Mouse (Mus musculus) liver, embryonic 15.5 days (tissue): ENCODE measurements around the gene Barhl1. TPM values are rescaled to one million over a fixed set of nuclear protein-coding genes. Genes with fewer than 3 reads are reported as not detected.

ENCODE experiments used
- ATAC-seq: fragments of 200-750 bp; cut with Nextera tagmentation; 2 replicates; pipeline ENCODE4 v1.8.0; 2017; ENCODE audit warnings: moderate number of reproducible peaks, mild to moderate bottlenecking, moderate library complexity; ENCODE audit not compliant: insufficient read depth
- H3K27ac ChIP-seq: fragments of 300-500 bp; sonication (generic); replicated peaks from 2 replicates; pipeline ENCODE4 v1.5.1; 2015; ENCODE audit warnings: mild to moderate bottlenecking, inconsistent platforms
- H3K27me3 ChIP-seq: fragments of 300-500 bp; sonication (generic); 2 replicates; pipeline ENCODE4 v1.6.1; 2015; ENCODE audit warnings: mild to moderate bottlenecking, inconsistent platforms
- H3K36me3 ChIP-seq: fragments of 300-500 bp; sonication (generic); replicated peaks from 2 replicates; pipeline ENCODE4 v1.6.1; 2015; ENCODE audit warnings: moderate library complexity, mild to moderate bottlenecking, inconsistent platforms
- H3K4me1 ChIP-seq: fragments of 300-500 bp; sonication (generic); replicated peaks from 2 replicates; pipeline ENCODE4 v1.6.1; 2015; ENCODE audit warnings: inconsistent platforms
- H3K4me2 ChIP-seq: fragments of 300-500 bp; sonication (generic); 2 replicates; pipeline ENCODE4 v1.6.1; 2015; ENCODE audit warnings: moderate library complexity, mild to moderate bottlenecking, inconsistent platforms
- H3K4me3 ChIP-seq: fragments of 300-500 bp; sonication (generic); replicated peaks from 2 replicates; pipeline ENCODE4 v1.5.1; 2015; ENCODE audit warnings: mild to moderate bottlenecking, inconsistent platforms
- H3K9ac ChIP-seq: fragments of 300-500 bp; sonication (generic); 2 replicates; pipeline ENCODE4 v1.6.1; 2015; ENCODE audit warnings: moderate library complexity, mild to moderate bottlenecking, inconsistent platforms
- H3K9me3 ChIP-seq: fragments of 300-500 bp; sonication (generic); replicated peaks from 2 replicates; pipeline ENCODE4 v1.6.1; 2016; ENCODE audit warnings: inconsistent platforms
- WGBS: fragments of 180-500 bp; shearing (Covaris S2); methylation state at CpG from one replicate; pipeline ENCODE4 v1.1.7; 2015; ENCODE audit warnings: mixed read lengths; ENCODE audit not compliant: insufficient replicate concordance; 5-methylcytosine and 5-hydroxymethylcytosine counted together
- polyA plus RNA-seq: library from polyadenylated mRNA; unstranded; fragments of >200 nt; fragmentation: Nextera tagmentation; extraction: Ambion mirVana; gene quantifications from 2 replicates; pipeline ENCODE4 v1.2.1, GENCODE M21; 2015

Barhl1 gene
- polyA plus RNA-seq, 1 experiment from 2014 or later = not detected

GRCm38 (mm10) chr2:28897340-28897899 lies 19.0 kb downstream of the Barhl1 start:
- H3K36me3 ChIP-seq = peaks cover 39% of the 10 kb centered on the region
- no peak for ATAC-seq
- H3K4me1 ChIP-seq = no peaks in the 10 kb centered on the region

GRCm38 (mm10) chr2:28895876-28896275 lies 20.6 kb downstream of the Barhl1 start:
- Histone ChIP-seq H3K9ac (no peak overlapping the region), H3K36me3 (peaks cover 41% of the 10 kb centered on the region), H3K27me3 (no peaks in the 10 kb centered on the region), H3K4me3 (no peak overlapping the region), H3K4me1 (no peaks in the 10 kb centered on the region), H3K9me3 (no peaks in the 10 kb centered on the region), H3K4me2 (no peak overlapping the region), H3K27ac (no peak overlapping the region)
- ATAC-seq = no peak
- 77% methylated on average over 7 of the region's 7 CpGs for WGBS

More at GRCm38 (mm10) chr2:28897340-28897899, 19.0 kb downstream of the Barhl1 start:
- Histone ChIP-seq H3K9me3 (no peaks in the 10 kb centered on the region), H3K4me3 (no peak overlapping the region), H3K9ac (no peak overlapping the region), H3K4me2 (no peak overlapping the region), H3K27ac (no peak overlapping the region), H3K27me3 (no peaks in the 10 kb centered on the region)
- 65% methylated on average over 4 of the region's 4 CpGs for WGBS

DNA sequence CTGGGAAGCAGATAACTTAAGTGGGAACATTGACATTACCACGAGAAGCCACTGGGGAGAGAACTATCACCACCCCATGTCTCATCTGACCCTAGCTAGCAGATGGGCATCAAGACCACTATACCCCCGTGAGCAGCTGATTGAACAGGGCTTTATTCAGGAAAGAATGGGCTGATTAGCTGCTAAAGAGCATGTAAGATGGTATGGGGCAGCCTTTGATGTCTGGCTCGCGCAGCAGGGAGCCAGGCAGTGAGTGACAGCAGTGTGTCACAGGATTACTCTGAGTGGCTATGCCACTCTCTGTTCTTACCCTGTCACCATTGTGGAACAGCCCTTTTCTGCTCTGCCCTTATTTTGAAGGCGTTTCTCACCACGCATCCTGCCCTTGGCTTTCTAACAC lies 22.9 kb downstream of the Barhl1 start:
- Histone ChIP-seq H3K9ac (no peak overlapping the region), H3K9me3 (no peaks in the 10 kb centered on the region), H3K4me1 (no peaks in the 10 kb centered on the region), H3K4me2 (no peak overlapping the region), H3K27me3 (no peaks in the 10 kb centered on the region), H3K4me3 (no peak overlapping the region), H3K27ac (no peak overlapping the region), H3K36me3 (peaks cover 42% of the 10 kb centered on the region; the same call in 1 of the 2 replicates)
- 75% methylated on average over 6 of the region's 6 CpGs for WGBS
- ATAC-seq = no peak

DNA sequence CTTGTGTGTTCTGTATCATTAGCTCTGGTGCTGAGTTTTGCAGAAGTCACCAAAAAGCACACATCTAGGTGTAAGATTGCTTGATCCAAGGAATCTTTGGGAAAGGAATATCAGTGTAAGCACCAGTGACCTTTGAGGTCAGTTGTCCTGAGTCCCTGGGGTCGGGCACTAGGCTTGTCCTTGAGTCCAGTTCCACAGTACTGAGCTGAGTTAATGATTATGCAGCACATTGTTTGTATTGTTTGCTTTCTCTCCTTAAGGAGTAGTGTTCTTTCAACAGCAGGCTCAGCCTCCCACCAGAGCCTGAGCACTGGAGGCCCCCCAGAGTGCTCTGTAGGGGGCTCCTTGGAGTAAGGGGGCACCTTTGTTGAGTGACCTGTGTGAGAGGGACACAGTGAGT lies 23.7 kb downstream of the Barhl1 start:
- no peak overlapping the region for H3K27ac ChIP-seq
- WGBS = 44% methylated on average over 1 of the region's 1 CpGs
- H3K4me2 ChIP-seq = no peak overlapping the region
- peaks cover 45% of the 10 kb centered on the region; the same call in 1 of the 2 replicates for H3K36me3 ChIP-seq
- no peaks in the 10 kb centered on the region for H3K9me3 ChIP-seq
- H3K9ac ChIP-seq = no peak overlapping the region
- H3K4me1 ChIP-seq = no peaks in the 10 kb centered on the region
- no peak overlapping the region for H3K4me3 ChIP-seq
- H3K27me3 ChIP-seq = no peaks in the 10 kb centered on the region
- no peak for ATAC-seq

DNA sequence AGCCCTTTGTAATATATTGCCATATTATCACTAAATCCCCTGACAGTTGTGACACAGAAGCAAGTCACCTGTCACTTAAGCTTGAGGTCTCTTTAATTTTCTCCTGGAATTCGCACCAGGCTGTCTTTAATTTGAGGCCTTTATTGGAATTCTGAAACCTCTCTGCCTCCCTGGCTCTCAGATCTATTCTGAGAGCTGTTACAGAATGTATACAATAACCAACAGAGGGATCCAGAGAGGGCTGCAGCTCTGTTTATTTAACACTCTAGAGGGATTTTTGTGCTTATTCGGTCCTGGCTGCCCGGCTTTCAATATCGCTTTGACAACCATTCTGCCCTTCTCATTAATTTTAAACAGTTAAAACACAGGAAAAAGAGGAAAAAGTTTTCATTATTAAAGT lies 31.6 kb downstream of the Barhl1 start:
- no peak for ATAC-seq
- no peak overlapping the region for H3K4me2 ChIP-seq
- no peaks in the 10 kb centered on the region for H3K9me3 ChIP-seq
- WGBS = 77% methylated on average over 4 of the region's 4 CpGs
- H3K27me3 ChIP-seq = no peaks in the 10 kb centered on the region
- H3K4me3 ChIP-seq = no peak overlapping the region
- peaks cover 42% of the 10 kb centered on the region for H3K36me3 ChIP-seq
- no peaks in the 10 kb centered on the region for H3K4me1 ChIP-seq
- H3K27ac ChIP-seq = no peak overlapping the region
- no peak overlapping the region for H3K9ac ChIP-seq

DNA sequence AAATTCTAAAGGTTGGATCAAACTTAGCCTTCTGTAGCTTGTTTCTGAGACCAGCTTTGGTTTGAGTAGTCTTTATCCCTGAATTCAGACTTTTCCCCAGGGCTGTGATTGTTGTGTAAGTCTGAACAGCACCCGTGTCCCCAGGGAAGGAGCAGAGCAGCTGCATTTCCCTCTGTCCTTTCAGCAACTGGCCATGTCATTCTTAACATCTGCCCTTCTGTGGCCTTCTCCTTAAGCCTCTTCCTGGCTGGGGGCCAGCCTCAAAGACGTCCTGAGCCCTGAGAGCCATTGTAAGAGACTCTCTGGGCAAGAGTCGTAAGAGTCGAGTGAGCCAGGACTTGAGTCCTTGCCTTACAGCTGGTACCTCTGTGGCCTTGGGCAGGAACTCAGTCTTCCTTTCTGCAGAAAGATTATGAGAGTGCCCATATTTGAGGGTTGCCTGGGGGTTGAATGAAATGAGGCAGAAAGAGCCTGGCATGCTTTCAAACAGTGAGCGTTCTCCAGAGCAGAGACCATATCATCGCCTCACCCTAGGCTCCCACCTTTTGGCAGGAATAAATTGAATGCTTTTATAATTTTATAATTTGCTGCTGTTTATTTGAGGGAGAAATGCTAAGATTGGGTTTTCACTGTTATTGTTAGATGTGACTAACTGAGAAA lies 33.5 kb downstream of the Barhl1 start:
- Histone ChIP-seq H3K4me3 (no peak overlapping the region), H3K4me2 (no peak overlapping the region), H3K4me1 (no peaks in the 10 kb centered on the region), H3K36me3 (peaks cover 38% of the 10 kb centered on the region), H3K9ac (no peak overlapping the region), H3K27me3 (no peaks in the 10 kb centered on the region), H3K9me3 (no peaks in the 10 kb centered on the region), H3K27ac (no peak overlapping the region)
- no peak for ATAC-seq
- 74% methylated on average over 6 of the region's 6 CpGs for WGBS

DNA sequence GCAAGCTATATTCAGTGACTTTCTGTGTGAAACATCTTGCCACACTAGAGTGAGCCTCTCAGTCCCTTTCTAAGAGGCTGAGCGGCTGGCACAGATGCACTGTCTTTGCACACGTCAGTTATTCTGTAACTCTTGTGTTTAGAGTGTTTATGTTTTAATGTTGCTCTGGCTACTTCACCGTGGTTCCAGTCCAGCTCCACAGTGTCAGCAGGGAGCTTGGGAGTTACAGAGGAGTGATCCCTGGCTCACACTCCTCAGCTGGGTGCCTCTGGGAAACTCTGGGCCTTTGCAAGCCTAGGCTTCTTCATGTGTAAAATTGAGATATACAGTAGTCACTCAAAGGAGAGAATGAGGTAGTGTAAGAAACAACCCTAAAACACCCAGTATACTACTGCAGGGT lies 34.4 kb downstream of the Barhl1 start:
- ATAC-seq = no peak
- Histone ChIP-seq H3K9me3 (no peaks in the 10 kb centered on the region), H3K27ac (no peak overlapping the region), H3K27me3 (no peaks in the 10 kb centered on the region), H3K4me1 (no peaks in the 10 kb centered on the region), H3K4me2 (no peak overlapping the region), H3K9ac (no peak overlapping the region), H3K4me3 (no peak overlapping the region), H3K36me3 (peaks cover 40% of the 10 kb centered on the region)
- 74% methylated on average over 3 of the region's 3 CpGs for WGBS

DNA sequence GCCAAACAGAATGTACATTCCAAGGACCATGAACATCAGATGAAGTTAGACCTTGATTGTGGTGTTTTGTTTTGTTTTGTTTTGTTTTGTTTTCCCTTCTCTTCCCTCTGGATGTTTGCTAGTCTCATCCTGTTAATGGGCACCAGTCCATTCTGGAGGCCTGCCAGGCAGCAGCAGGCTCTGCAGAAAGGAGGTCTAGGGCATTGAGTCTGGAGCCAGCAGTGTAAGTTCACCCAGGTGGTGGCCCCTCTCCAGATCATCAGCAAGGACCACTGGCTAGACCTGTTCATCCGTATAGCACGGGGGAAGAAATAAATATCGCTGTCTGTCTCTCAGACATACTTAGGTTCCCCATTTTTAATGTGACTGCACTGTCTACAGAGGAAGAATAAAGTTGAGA lies 35.2 kb downstream of the Barhl1 start:
- Histone ChIP-seq H3K27ac (no peak overlapping the region), H3K9ac (no peak overlapping the region), H3K4me2 (no peak overlapping the region), H3K36me3 (peaks cover 47% of the 10 kb centered on the region), H3K27me3 (no peaks in the 10 kb centered on the region), H3K4me3 (no peak overlapping the region), H3K4me1 (no peaks in the 10 kb centered on the region), H3K9me3 (no peaks in the 10 kb centered on the region)
- 73% methylated on average over 3 of the region's 3 CpGs for WGBS
- ATAC-seq = no peak

DNA sequence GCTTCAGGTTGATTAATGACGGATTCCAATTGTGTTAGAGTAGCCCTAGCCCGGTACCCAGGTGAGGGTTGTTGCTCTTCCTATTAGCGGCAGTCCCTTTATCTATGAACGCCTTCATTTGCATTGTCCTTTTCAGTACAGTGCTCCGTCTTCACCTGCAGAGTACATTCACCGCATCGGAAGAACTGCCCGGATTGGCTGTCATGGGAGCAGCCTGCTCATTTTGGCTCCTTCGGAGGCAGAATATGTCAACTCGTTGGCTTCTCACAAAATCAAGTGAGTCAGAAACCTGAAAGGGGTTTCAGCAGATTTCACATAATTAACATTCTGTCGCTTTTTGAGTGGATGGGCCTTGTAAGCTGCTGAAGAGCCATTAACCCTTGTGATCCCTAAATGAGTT lies 40.9 kb downstream of the Barhl1 start:
- H3K4me1 ChIP-seq = no peaks in the 10 kb centered on the region
- no peak overlapping the region for H3K9ac ChIP-seq
- no peak overlapping the region for H3K4me3 ChIP-seq
- peaks cover 43% of the 10 kb centered on the region for H3K36me3 ChIP-seq
- H3K9me3 ChIP-seq = no peaks in the 10 kb centered on the region
- H3K27ac ChIP-seq = no peak overlapping the region
- H3K27me3 ChIP-seq = no peaks in the 10 kb centered on the region
- WGBS = 81% methylated on average over 11 of the region's 11 CpGs
- ATAC-seq = no peak
- no peak overlapping the region for H3K4me2 ChIP-seq

DNA sequence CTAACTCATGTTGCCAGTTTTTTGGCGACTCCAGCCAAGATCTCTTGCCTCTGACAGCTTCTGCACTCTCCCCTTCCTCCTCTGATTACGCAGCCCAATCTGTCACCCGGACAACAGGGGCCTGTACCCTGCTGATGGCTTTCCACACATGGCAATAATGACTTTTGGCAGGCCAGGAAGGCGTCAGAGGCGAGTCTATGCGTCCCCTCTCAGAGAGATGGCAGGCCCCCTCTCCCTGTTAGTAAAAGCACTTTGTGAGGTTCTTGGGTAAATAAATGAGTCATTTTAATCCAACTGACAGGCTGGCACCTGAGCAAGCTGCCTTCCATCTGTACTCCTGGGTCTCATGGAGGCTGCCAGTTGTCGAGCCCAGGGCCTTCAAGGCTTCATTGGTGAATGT lies 49.0 kb downstream of the Barhl1 start:
- Histone ChIP-seq H3K4me1 (no peaks in the 10 kb centered on the region), H3K9ac (no peak overlapping the region), H3K27ac (no peak overlapping the region), H3K27me3 (no peaks in the 10 kb centered on the region), H3K4me2 (no peak overlapping the region), H3K4me3 (no peak overlapping the region), H3K9me3 (no peaks in the 10 kb centered on the region), H3K36me3 (peaks cover 43% of the 10 kb centered on the region)
- 71% methylated on average over 7 of the region's 7 CpGs for WGBS
- ATAC-seq = no peak

GRCm38 (mm10) chr2:28863857-28864256 lies 52.6 kb downstream of the Barhl1 start:
- H3K27me3 ChIP-seq = no peaks in the 10 kb centered on the region
- no peak for ATAC-seq
- H3K9me3 ChIP-seq = no peaks in the 10 kb centered on the region
- no peak overlapping the region for H3K9ac ChIP-seq
- H3K27ac ChIP-seq = no peak overlapping the region
- peaks cover 77% of the 10 kb centered on the region for H3K36me3 ChIP-seq
- H3K4me1 ChIP-seq = no peaks in the 10 kb centered on the region
- H3K4me3 ChIP-seq = no peak overlapping the region
- no peak overlapping the region for H3K4me2 ChIP-seq
